Mouse (Mus musculus): ENCODE measurements around the gene Masp1.

The Masp1 gene

GRCm38 (mm10) chr16:23520235-23520871 lies at the start of gene Masp1, which contains the start of gene Rtp4:
Gene Masp1 (minus strand): TSS chr16:23520815.
Gene Rtp4 (plus strand): TSS chr16:23520291.
- peak; percentile 55 to 61 for DNase-seq (ENCODE audit: low spot score in 2 of 2)

- no peak for DNase-seq (ENCODE audit: low spot score in 2 of 2)
Observed at GRCm38 (mm10) chr16:23568369-23568958, 47.8 kb upstream of the Masp1 start.

GRCm38 (mm10) chr16:23557669-23558068 lies 37.1 kb upstream of the Masp1 start:
- DNase-seq (ENCODE audit: low spot score in 2 of 2), result no peak

GRCm38 (mm10) chr16:23557195-23557594 lies 36.6 kb upstream of the Masp1 start:
- no peak for DNase-seq (ENCODE audit: low spot score in 2 of 2)

GRCm38 (mm10) chr16:23554673-23555072 lies 34.1 kb upstream of the Masp1 start:
- no peak for DNase-seq (ENCODE audit: low spot score in 2 of 2)

GRCm38 (mm10) chr16:23550981-23551582 lies 30.5 kb upstream of the Masp1 start:
- peak in 1 of 2 experiments; percentile 36 for DNase-seq (ENCODE audit: low spot score in 2 of 2)

GRCm38 (mm10) chr16:23550346-23550980 lies 29.8 kb upstream of the Masp1 start:
- DNase-seq (ENCODE audit: low spot score in 2 of 2), result peak; percentile 80 to 82

- DNase-seq (ENCODE audit: low spot score in 2 of 2), result no peak
Observed at GRCm38 (mm10) chr16:23547783-23548182, 27.2 kb upstream of the Masp1 start.

- no peak for DNase-seq (ENCODE audit: low spot score in 2 of 2)
Observed at GRCm38 (mm10) chr16:23544361-23544760, 23.7 kb upstream of the Masp1 start.

GRCm38 (mm10) chr16:23542866-23543265 lies 22.3 kb upstream of the Masp1 start:
- DNase-seq (ENCODE audit: low spot score in 2 of 2), result no peak

- no peak for DNase-seq (ENCODE audit: low spot score in 2 of 2)
Observed at GRCm38 (mm10) chr16:23541046-23541445, 20.4 kb upstream of the Masp1 start.

GRCm38 (mm10) chr16:23533707-23534106 lies 13.1 kb upstream of the Masp1 start:
- DNase-seq (ENCODE audit: low spot score in 2 of 2), result peak in 1 of 2 experiments; percentile 5

GRCm38 (mm10) chr16:23529186-23529585 lies 8.6 kb upstream of the Masp1 start:
- DNase-seq (ENCODE audit: low spot score in 2 of 2), result no peak

- DNase-seq (ENCODE audit: low spot score in 2 of 2), result no peak
Observed at GRCm38 (mm10) chr16:23522081-23522480, 1.5 kb upstream of the Masp1 start.

- DNase-seq (ENCODE audit: low spot score in 2 of 2), result no peak
Observed at GRCm38 (mm10) chr16:23521092-23521491, 477 bp upstream of the Masp1 start.

- no peak for DNase-seq (ENCODE audit: low spot score in 2 of 2)
Observed at GRCm38 (mm10) chr16:23519771-23520170, 844 bp downstream of the Masp1 start.

GRCm38 (mm10) chr16:23518567-23519369 lies 1.8 kb downstream of the Masp1 start:
- DNase-seq (ENCODE audit: low spot score in 2 of 2), result peak in 1 of 2 experiments; percentile 65

- DNase-seq (ENCODE audit: low spot score in 2 of 2), result peak in 1 of 2 experiments; percentile 51
Observed at GRCm38 (mm10) chr16:23517754-23518566, 2.7 kb downstream of the Masp1 start.

- DNase-seq (ENCODE audit: low spot score in 2 of 2), result no peak
Observed at GRCm38 (mm10) chr16:23517230-23517629, 3.4 kb downstream of the Masp1 start.

GRCm38 (mm10) chr16:23516606-23517005 lies 4.0 kb downstream of the Masp1 start:
- no peak for DNase-seq (ENCODE audit: low spot score in 2 of 2)

GRCm38 (mm10) chr16:23515766-23516165 lies 4.8 kb downstream of the Masp1 start:
- DNase-seq (ENCODE audit: low spot score in 2 of 2), result peak; percentile 80 to 81
